Mouse (Mus musculus) sigmoid colon, adult 10 weeks (tissue): Measurements from ENCODE around the gene Gm26897. TPM values are rescaled to one million over a fixed set of nuclear protein-coding genes. Genes with fewer than 3 reads are reported as not detected.

Source experiments
- polyA plus RNA-seq: library from polyadenylated mRNA; stranded (reverse); fragments of 350-450 nt; fragmentation: Illumina TruSeq; extraction: RNeasy Lipid Tissue Mini Kit (QIAGEN cat#74804); gene quantifications from one replicate; pipeline ENCODE4 v1.2.3, GENCODE M21; 2014; ENCODE audit warnings: low read depth, low replicate concordance

The Gm26897 gene
- not detected for polyA plus RNA-seq

GRCm38 (mm10) chr5:111733851-111734250 lies at the start of gene Gm26897:
Gene Gm26897, plus strand, starts transcription at chr5:111733924.

